ENCODE assay signal across 19 mouse cellular contexts in genomic region chr12:54758846-54759245, GRCm38 (mm10). TPM values are rescaled to one million over a fixed set of nuclear protein-coding genes. Genes with fewer than 3 reads are reported as not detected.
DNase-seq lines count a peak whose midpoint lies in the region; ATAC-seq and TF ChIP-seq lines count a peak whose summit lies in the region.
"Had no signal": no experiment of that assay in that cellular context is flagged by ENCODE, and none has a peak within 500 bp of the region (broad histone marks: within the 10 kb centered on the region; RNA-seq: fewer than 3 reads in every experiment).

No protein-coding gene starts in this region.

- H3K4me1 ChIP-seq in lung, embryonic 14.5 days (ENCODE audit: insufficient read depth): no peaks in the 10 kb centered on the region
- H3K4me1 ChIP-seq: embryonic facial prominence, embryonic 13.5 days; midbrain, embryonic 10.5 days had no signal

- H3K9ac ChIP-seq in lung, embryonic 14.5 days: no peak overlapping the region
- H3K9ac ChIP-seq: embryonic facial prominence, embryonic 13.5 days had no signal

- peak; percentile 43 for DNase-seq in CD4-positive, CD25-positive, alpha-beta regulatory T cell, adult 2 months (ENCODE audit: low read depth, low spot score)
- DNase-seq in lung, embryonic 14.5 days: no peak
- DNase-seq in lung, postnatal 14 days: no peak
- peak; percentile 23 for DNase-seq in NIH3T3 (ENCODE audit: low read depth)
- peak; percentile 42 for DNase-seq in splenic B cell, adult 2 months (ENCODE audit: low read depth, low spot score)
- no peak for DNase-seq in left cerebral cortex, adult 8-10 months (ENCODE audit: low spot score in 2 of 2)
- no peak for DNase-seq in layer of hippocampus, postnatal 14 days (ENCODE audit: low spot score in 2 of 2)
- DNase-seq: cerebellum, adult 18-20 months; gastrocnemius, postnatal 25 days; heart, postnatal 36 days; kidney, adult 8-10 months; right cerebral cortex, postnatal 25 days; thymus, adult 18-20 months had no signal

- H3K9me3 ChIP-seq in lung, embryonic 14.5 days (ENCODE audit: low read depth, low read length): no peaks in the 10 kb centered on the region
- H3K9me3 ChIP-seq: embryonic facial prominence, embryonic 13.5 days; midbrain, embryonic 10.5 days had no signal

- H3K4me3 ChIP-seq in lung, embryonic 14.5 days (ENCODE audit: low read depth, low read length): no peak overlapping the region
- H3K4me3 ChIP-seq: embryonic facial prominence, embryonic 13.5 days; midbrain, embryonic 10.5 days; myocyte had no signal

- no peak overlapping the region for H3K4me2 ChIP-seq in lung, embryonic 14.5 days
- H3K4me2 ChIP-seq: embryonic facial prominence, embryonic 13.5 days; heart, embryonic 11.5 days had no signal

- H3K36me3 ChIP-seq in lung, embryonic 14.5 days (ENCODE audit: insufficient read depth): peaks cover 82% of the 10 kb centered on the region
- peaks cover 25% of the 10 kb centered on the region for H3K36me3 ChIP-seq in splenic B cell, adult 2 months (ENCODE audit: control insufficient read depth, insufficient read depth, low read length, poor library complexity, severe bottlenecking)

- WGBS in lung, embryonic 14.5 days: 93% methylated on average over 2 of the region's 2 CpGs

- TF ChIP-seq CTCF in lung, embryonic 14.5 days (IDR thresholded peaks at IDR 0.05; ENCODE audit: low read depth): peak; percentile 27

- no peaks in the 10 kb centered on the region for H3K27me3 ChIP-seq in lung, embryonic 14.5 days (ENCODE audit: insufficient read depth, low read length)
- H3K27me3 ChIP-seq in splenic B cell, adult 2 months (ENCODE audit: control insufficient read depth, insufficient read depth, low read length, poor library complexity, severe bottlenecking): no peaks in the 10 kb centered on the region
- H3K27me3 ChIP-seq: embryonic facial prominence, embryonic 13.5 days had no signal

- no peak for ATAC-seq in CD4-positive, CD25-positive, alpha-beta regulatory T cell, adult 4 months
- no peak for ATAC-seq in lung, embryonic 14.5 days (ENCODE audit: insufficient read depth)
- ATAC-seq: hindbrain, embryonic 16.5 days had no signal

- no peak overlapping the region for H3K27ac ChIP-seq in lung, embryonic 14.5 days (ENCODE audit: low read depth)
- H3K27ac ChIP-seq: embryonic facial prominence, embryonic 13.5 days; midbrain, embryonic 10.5 days had no signal

RNA-seq across cellular contexts. Expression of gene Snx6, which starts 36.7 kb away (rescaled TPM):
- polyA plus RNA-seq in CD4-positive, CD25-positive, alpha-beta regulatory T cell, adult 4 months (2017; shearing (Covaris generic)): 100 to 1,000 TPM; 133 to 174 TPM
- polyA plus RNA-seq in lung, embryonic 14.5 days (2014; fragmentation: Nextera tagmentation; extraction: Ambion mirVana): 186 and 188 TPM in 2 replicates
- 10 to 100 TPM; 42.1 to 46.1 (median 44.4) TPM for total RNA-seq in left cerebral cortex, adult 8-10 months (2022)
- 10 to 100 TPM; 47.4 to 57.9 TPM for total RNA-seq in layer of hippocampus, postnatal 14 days (2021)

Comparison
In these comparisons a context has a peak if more than half of its experiments do, and no peak if none do; other contexts are left out.
1. DNase-seq: peak in CD4-positive, CD25-positive, alpha-beta regulatory T cell, adult 2 months (single experiment), NIH3T3 (single experiment) and splenic B cell, adult 2 months (single experiment); none in lung, embryonic 14.5 days (single experiment), lung, postnatal 14 days (single experiment), left cerebral cortex, adult 8-10 months (0 of 2) and layer of hippocampus, postnatal 14 days (0 of 2).